Mouse (Mus musculus): ENCODE measurements around the gene Tox2.

- no peak for TF ChIP-seq POLR2A (IDR thresholded peaks at IDR 0.05; ENCODE audit: low read depth, low read length)
- peak; percentile 52; the same call in 1 of the 2 replicates for TF ChIP-seq CTCF (IDR thresholded peaks at IDR 0.05; ENCODE audit: extremely low read depth, insufficient read depth, insufficient read length, insufficient replicate concordance)
These were observed 137.3 kb downstream of the Tox2 start for GRCm38 (mm10) chr2:163340263-163340662.
